Mouse (Mus musculus): ENCODE measurements around the gene Rbpms2. TPM values are rescaled to one million over a fixed set of nuclear protein-coding genes. Genes with fewer than 3 reads are reported as not detected.

Gene Rbpms2
- 18.4 and 22.5 TPM in 2 replicates for polyA plus RNA-seq (2012; rRNA removed)

DNA sequence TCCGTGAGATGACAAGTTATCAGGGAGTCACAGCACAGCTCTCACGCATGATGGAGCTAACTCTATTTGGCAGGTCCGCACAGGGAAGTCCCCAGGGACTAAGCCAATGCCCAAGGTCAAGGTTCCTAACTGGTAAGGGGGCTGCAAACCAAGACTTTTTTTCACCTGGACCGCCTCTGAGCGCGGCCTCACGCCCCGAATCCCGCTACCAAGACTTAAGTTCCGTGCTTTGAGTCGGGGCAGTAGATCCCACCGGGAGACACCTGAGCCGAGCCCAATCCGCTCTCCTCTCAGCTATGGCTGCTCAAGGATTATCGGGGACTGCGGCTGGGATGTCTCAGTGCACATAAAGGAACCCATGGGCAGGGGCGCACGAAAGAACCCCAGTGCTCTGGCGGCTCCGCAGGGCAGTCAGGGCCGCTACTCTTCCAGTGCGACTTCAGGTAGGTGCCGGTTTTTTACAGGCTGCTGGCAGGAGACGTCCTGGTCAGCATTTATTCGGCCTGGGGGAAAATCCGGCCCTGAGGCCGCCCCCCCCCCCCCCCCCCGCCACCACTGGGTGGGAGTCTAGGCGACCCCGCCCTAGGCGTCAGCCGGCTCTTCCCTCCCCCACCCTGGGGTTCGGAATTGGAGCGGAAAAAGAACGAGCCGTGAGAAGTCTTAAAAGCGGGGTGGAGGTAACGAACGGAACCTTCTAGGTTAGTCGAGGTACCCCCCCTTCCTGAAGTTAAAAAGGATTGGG is at the start of gene Rbpms2:
TSS of gene Rbpms2 (plus strand) at position 624 of the 742 bp plus-strand sequence.
- Histone ChIP-seq H3K27ac (ENCODE audit: insufficient read depth, low read depth, low read length) (peak within 1 kb of the TSS; percentile 56; the same call in 1 of the 2 replicates), H3K4me1 (ENCODE audit: control insufficient read depth, insufficient read depth, insufficient read length, low read length) (peaks cover 2% of the 10 kb centered on the region; the same call in 1 of the 2 replicates), H3K36me3 (ENCODE audit: control insufficient read depth, insufficient read depth, low read length) (no peaks in the 10 kb centered on the region), H3K27me3 (ENCODE audit: control insufficient read depth, insufficient read depth, low read length) (peaks cover 39% of the 10 kb centered on the region), H3K4me3 (ENCODE audit: low read depth, low read length) (peak within 1 kb of the TSS; percentile 82)
- WGBS = 5% methylated on average over 40 of the region's 40 CpGs
- TF ChIP-seq POLR2A (IDR thresholded peaks at IDR 0.05; ENCODE audit: low read depth, low read length) = no peak
- no peak for TF ChIP-seq CTCF (IDR thresholded peaks at IDR 0.05; ENCODE audit: extremely low read depth, insufficient read length, insufficient replicate concordance, low read depth, low read length)

DNA sequence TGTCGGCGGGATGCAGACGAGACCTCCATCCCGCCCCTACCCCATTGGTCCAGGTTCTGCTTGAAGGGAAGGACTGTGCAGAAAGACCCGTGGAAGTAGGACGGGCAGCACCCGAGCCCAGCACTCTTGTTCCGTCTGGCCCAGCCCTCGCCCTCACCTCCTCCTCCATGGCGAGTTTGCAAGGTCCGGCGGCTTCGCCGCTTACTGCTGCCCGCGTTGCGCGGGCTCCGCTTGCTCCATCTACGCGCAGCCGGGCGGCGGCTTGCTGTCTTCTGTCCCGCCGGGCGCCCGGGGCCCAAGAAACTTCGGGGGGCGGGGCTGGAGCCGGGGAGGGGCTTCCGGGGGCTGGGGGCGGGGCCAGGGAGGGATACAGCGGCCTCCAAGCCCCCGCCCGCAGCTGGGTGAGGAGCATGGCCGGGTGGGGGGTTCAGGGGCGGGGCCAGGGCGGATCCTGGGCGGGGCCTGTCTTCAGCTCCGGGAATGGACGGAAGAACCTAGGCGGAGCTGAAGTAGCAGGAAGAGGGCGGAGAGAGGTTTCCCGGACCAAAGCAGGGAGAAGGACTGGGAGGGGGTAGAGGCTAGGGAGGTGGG is 49.6 kb upstream of the Rbpms2 start, which contains the start of gene Plekho2:
TSS of gene Plekho2 (minus strand) at position 260 of the 591 bp plus-strand sequence.
- Histone ChIP-seq H3K4me3 (ENCODE audit: low read depth, low read length) (peak within 1 kb of the TSS; percentile 92), H3K4me1 (ENCODE audit: control insufficient read depth, insufficient read depth, insufficient read length, low read length) (peaks cover 10% of the 10 kb centered on the region; the same call in 1 of the 2 replicates), H3K27me3 (ENCODE audit: control insufficient read depth, insufficient read depth, low read length) (no peaks in the 10 kb centered on the region), H3K27ac (ENCODE audit: insufficient read depth, low read depth, low read length) (peak within 1 kb of the TSS; percentile 60), H3K36me3 (ENCODE audit: control insufficient read depth, insufficient read depth, low read length) (no peaks in the 10 kb centered on the region)
- TF ChIP-seq CTCF (IDR thresholded peaks at IDR 0.05; ENCODE audit: extremely low read depth, insufficient read length, insufficient replicate concordance, low read depth, low read length) (no peak), POLR2A (IDR thresholded peaks at IDR 0.05; ENCODE audit: low read depth, low read length) (peak; percentile 97)
- WGBS = under 1% methylated on average over 45 of the region's 45 CpGs

DNA sequence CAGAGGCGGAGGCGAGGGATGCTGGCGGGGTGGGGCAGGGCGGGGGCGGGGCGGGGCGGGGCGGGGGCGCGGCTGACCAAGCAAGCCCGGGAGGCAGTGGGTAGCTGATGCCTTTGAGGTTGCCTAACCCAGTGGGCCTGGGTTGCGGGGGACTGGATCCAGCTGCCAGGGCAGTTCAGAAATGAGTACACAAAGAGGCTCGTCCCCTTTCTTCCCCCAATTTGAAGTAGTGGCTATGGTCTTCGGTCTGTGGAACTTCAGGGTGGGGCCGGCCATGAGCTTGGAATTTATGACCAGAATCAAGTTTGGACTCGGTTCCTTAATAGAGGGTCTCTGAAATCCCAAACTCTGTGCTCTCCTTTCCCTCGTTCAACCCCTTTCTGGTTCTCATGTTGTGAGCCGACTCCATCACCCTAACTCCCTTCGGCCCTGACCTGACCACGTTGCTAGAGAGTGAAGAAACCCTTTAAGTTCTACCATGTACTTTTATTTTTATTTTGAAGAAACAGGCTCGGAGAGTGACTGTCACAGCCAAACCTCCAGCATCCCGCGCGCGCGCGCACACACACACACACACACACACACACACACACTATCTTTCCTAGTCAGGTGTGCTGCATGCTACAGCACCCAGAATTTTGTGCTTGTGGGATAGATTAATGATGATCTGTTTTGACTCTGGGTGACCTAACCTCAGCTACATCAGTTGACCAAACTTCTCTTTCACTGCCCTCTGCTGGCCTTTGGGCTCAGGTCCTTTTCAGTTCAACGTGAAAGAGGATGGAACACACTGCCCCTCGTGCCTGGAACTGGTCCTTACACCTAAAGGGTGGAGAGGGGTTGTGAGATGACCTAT is 48.8 kb upstream of the Rbpms2 start:
- no peaks in the 10 kb centered on the region for H3K27me3 ChIP-seq (ENCODE audit: control insufficient read depth, insufficient read depth, low read length)
- peak; percentile 88 for TF ChIP-seq CTCF (IDR thresholded peaks at IDR 0.05; ENCODE audit: extremely low read depth, insufficient read length, insufficient replicate concordance, low read depth, low read length)
- no peak for TF ChIP-seq POLR2A (IDR thresholded peaks at IDR 0.05; ENCODE audit: low read depth, low read length)

DNA sequence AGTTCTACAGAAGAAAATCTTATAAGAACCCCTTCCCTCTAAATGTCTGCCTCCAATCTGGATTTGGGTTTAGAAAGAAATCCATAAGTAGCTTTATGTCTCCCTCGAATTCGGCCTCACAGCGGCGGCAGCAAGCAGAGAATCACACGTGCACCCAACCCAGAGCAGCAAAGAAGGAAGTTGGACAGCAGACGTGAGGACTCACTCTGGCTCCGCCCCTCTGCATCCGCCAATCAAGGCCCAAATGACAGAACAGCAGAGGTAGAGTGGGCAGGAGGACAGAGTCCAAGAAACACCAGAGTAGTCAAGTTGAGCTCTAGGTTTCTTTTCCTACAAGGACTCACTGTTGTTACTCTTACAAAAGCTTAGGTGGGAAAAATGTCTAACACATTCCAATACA is 46.4 kb upstream of the Rbpms2 start:
- Histone ChIP-seq H3K27me3 (ENCODE audit: control insufficient read depth, insufficient read depth, low read length) (no peaks in the 10 kb centered on the region), H3K27ac (ENCODE audit: insufficient read depth, low read depth, low read length) (no peak overlapping the region), H3K4me3 (ENCODE audit: low read depth, low read length) (no peak overlapping the region), H3K4me1 (ENCODE audit: control insufficient read depth, insufficient read depth, insufficient read length, low read length) (peaks cover 2% of the 10 kb centered on the region; the same call in 1 of the 2 replicates), H3K36me3 (ENCODE audit: control insufficient read depth, insufficient read depth, low read length) (no peaks in the 10 kb centered on the region)
- WGBS = 7% methylated on average over 8 of the region's 8 CpGs
- no peak for TF ChIP-seq CTCF (IDR thresholded peaks at IDR 0.05; ENCODE audit: extremely low read depth, insufficient read length, insufficient replicate concordance, low read depth, low read length)
- TF ChIP-seq POLR2A (IDR thresholded peaks at IDR 0.05; ENCODE audit: low read depth, low read length) = no peak

More for the DNA sequence above, 48.8 kb upstream of the Rbpms2 start:
- Histone ChIP-seq H3K4me1 (ENCODE audit: control insufficient read depth, insufficient read depth, insufficient read length, low read length) (peaks cover 6% of the 10 kb centered on the region; the same call in 1 of the 2 replicates), H3K27ac (ENCODE audit: insufficient read depth, low read depth, low read length) (peak overlapping the region; percentile 57), H3K36me3 (ENCODE audit: control insufficient read depth, insufficient read depth, low read length) (no peaks in the 10 kb centered on the region), H3K4me3 (ENCODE audit: low read depth, low read length) (peak overlapping the region; percentile 62)
- 1% methylated on average over 24 of the region's 29 CpGs for WGBS

DNA sequence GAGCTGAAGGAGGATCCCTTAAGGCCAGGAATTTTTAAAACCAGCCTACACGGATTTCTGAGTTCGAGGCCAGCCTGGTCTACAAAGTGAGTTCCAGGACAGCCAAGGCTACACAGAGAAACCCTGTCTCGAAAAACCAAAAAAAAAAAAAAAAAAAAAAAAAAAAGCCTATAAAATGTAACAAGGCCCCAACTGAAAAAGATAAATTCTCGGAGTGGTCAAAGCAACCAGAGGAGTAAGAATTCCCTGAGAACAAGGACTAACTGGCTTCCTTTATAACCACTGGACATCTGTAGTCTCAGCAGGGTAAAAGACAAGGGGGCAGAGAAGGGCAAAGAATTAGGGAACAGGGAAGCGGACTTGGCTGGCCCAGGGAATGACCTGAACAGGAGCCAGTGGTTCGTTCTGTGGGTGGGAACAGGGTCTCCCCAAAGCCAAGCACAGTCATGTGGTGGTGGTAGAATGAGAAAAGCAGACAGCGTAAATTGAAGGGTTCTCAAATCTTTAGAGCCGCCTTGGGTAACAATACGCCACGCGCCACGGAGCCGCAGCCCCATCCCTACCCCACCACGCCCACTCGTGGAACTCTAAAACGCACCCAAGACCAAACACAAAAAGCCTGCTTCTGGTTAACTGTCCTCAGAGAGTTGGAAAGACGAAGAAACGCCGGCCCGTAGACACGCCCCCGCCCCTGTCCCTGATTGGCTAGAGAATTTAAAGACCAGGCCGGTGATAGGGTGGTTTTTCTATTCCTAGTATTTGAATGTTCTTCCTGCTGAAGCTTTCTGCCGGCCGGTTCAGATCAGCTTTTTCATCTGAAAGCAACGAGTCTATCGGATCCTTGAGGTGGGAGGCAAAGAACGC is 42.8 kb upstream of the Rbpms2 start, which contains the start of gene Pif1:
TSS of gene Pif1 (plus strand) at position 755 of the 864 bp plus-strand sequence.
- no peak within 1 kb of the TSS for H3K27ac ChIP-seq (ENCODE audit: insufficient read depth, low read depth, low read length)
- 11% methylated on average over 28 of the region's 28 CpGs for WGBS
- H3K4me3 ChIP-seq (ENCODE audit: low read depth, low read length) = peak within 1 kb of the TSS; percentile 76
- TF ChIP-seq CTCF (IDR thresholded peaks at IDR 0.05; ENCODE audit: extremely low read depth, insufficient read length, insufficient replicate concordance, low read depth, low read length) (no peak), POLR2A (IDR thresholded peaks at IDR 0.05; ENCODE audit: low read depth, low read length) (no peak)
- no peaks in the 10 kb centered on the region for H3K36me3 ChIP-seq (ENCODE audit: control insufficient read depth, insufficient read depth, low read length)
- H3K4me1 ChIP-seq (ENCODE audit: control insufficient read depth, insufficient read depth, insufficient read length, low read length) = peaks cover 2% of the 10 kb centered on the region; the same call in 1 of the 2 replicates
- no peaks in the 10 kb centered on the region for H3K27me3 ChIP-seq (ENCODE audit: control insufficient read depth, insufficient read depth, low read length)

DNA sequence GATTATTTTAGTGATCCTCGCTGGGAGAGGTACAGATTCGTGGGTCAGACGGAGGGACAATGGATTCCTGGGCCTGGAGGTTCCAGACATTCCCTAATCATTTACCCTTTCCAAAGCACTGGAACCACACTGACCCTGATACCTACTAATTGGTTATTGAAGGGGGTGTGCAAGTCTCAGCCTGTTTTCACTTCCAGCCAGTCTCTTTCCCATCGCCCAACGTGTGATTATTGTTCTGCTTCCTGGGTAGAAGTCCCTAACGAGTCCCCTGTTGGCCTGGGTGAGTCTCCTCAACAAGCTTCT is 42.2 kb upstream of the Rbpms2 start:
- Histone ChIP-seq H3K4me1 (ENCODE audit: control insufficient read depth, insufficient read depth, insufficient read length, low read length) (peaks cover 2% of the 10 kb centered on the region; the same call in 1 of the 2 replicates), H3K27ac (ENCODE audit: insufficient read depth, low read depth, low read length) (no peak overlapping the region), H3K27me3 (ENCODE audit: control insufficient read depth, insufficient read depth, low read length) (no peaks in the 10 kb centered on the region), H3K36me3 (ENCODE audit: control insufficient read depth, insufficient read depth, low read length) (no peaks in the 10 kb centered on the region), H3K4me3 (ENCODE audit: low read depth, low read length) (peak overlapping the region; percentile 76)
- no peak for TF ChIP-seq POLR2A (IDR thresholded peaks at IDR 0.05; ENCODE audit: low read depth, low read length)
- TF ChIP-seq CTCF (IDR thresholded peaks at IDR 0.05; ENCODE audit: extremely low read depth, insufficient read length, insufficient replicate concordance, low read depth, low read length) = no peak
- under 1% methylated on average over 6 of the region's 6 CpGs for WGBS

Measured in small intestine, adult 2 months (tissue).